Mouse (Mus musculus) limb, embryonic 14.5 days (tissue): Measurements from ENCODE around the gene Gm17402. TPM values are rescaled to one million over a fixed set of nuclear protein-coding genes. Genes with fewer than 3 reads are reported as not detected.

Experiments
- ATAC-seq: fragments of 200-750 bp; cut with Nextera tagmentation; 2 replicates; pipeline ENCODE4 v1.8.0; 2017; ENCODE audit warnings: low read depth, moderate number of reproducible peaks, moderate TSS enrichment; ENCODE audit not compliant: low FRiP score
- DNase-seq: peaks from one replicate; pipeline ENCODE4 v3.0.0-alpha.2; 2015; ENCODE audit warnings: low spot score
- H3K27ac ChIP-seq: fragments of 300-500 bp; sonication (generic); replicated peaks from 2 replicates; pipeline ENCODE4 v1.5.1; 2014; ENCODE audit warnings: low read depth, mild to moderate bottlenecking, low read length, moderate library complexity, mixed read lengths
- H3K27me3 ChIP-seq: fragments of 300-500 bp; sonication (generic); 2 replicates; pipeline ENCODE4 v1.6.1; 2014; ENCODE audit warnings: low read length, mixed read lengths; ENCODE audit not compliant: control insufficient read depth, insufficient read depth
- H3K36me3 ChIP-seq: fragments of 300-500 bp; sonication (generic); 2 replicates; pipeline ENCODE4 v1.6.1; 2014; ENCODE audit warnings: mild to moderate bottlenecking, low read length, moderate library complexity, mixed read lengths; ENCODE audit not compliant: control insufficient read depth, insufficient read depth
- H3K4me1 ChIP-seq: fragments of 300-500 bp; sonication (generic); 2 replicates; pipeline ENCODE4 v1.6.1; 2014; ENCODE audit warnings: antibody characterized with exemption, low read length, mixed read lengths; ENCODE audit not compliant: control insufficient read depth, insufficient read depth
- H3K4me2 ChIP-seq: fragments of 300-500 bp; sonication (generic); replicated peaks from 2 replicates; pipeline ENCODE4 v1.6.1; 2014; ENCODE audit warnings: low read depth, mild to moderate bottlenecking, low read length, moderate library complexity; ENCODE audit not compliant: severe bottlenecking
- H3K4me3 ChIP-seq: fragments of 300-500 bp; sonication (generic); replicated peaks from 2 replicates; pipeline ENCODE4 v1.5.1; 2014; ENCODE audit warnings: low read length
- H3K9ac ChIP-seq: fragments of 300-500 bp; sonication (generic); 2 replicates; pipeline ENCODE4 v1.6.1; 2014; ENCODE audit warnings: mild to moderate bottlenecking, low read depth, low read length, moderate library complexity; ENCODE audit not compliant: severe bottlenecking
- H3K9me3 ChIP-seq: fragments of 300-500 bp; sonication (generic); 2 replicates; pipeline ENCODE4 v1.6.1; 2016; ENCODE audit warnings: low read length; ENCODE audit not compliant: control insufficient read depth
- POLR2A ChIP-seq: fragments of 200-500 bp; IDR thresholded peaks from 2 replicates; pipeline ENCODE4 v1.8.0; 2012; ENCODE audit warnings: inconsistent platforms, mild to moderate bottlenecking, moderate library complexity, borderline replicate concordance; ENCODE audit not compliant: insufficient read depth, insufficient read length; ENCODE audit errors: extremely low read depth
- WGBS: fragments of 180-500 bp; shearing (Covaris S2); extraction: QIAGEN DNeasy Blood & Tissue Kit; methylation state at CpG from one replicate; pipeline ENCODE4 v1.1.7; 2014; 5-methylcytosine and 5-hydroxymethylcytosine counted together
- polyA plus RNA-seq, 2 experiments: library from polyadenylated mRNA; depleted of rRNA in 1 of 2; stranded (reverse) in 1 of 2; unstranded in 1 of 2; fragments of >200 nt; fragmentation: Nextera tagmentation in 1 of 2; extraction: Ambion mirVana in 1 of 2; gene quantifications; 2 replicates each; pipeline versions ENCODE4 v1.2.1 to v1.2.3; 2012 to 2014

Gm17402 gene
- polyA plus RNA-seq (2012; rRNA removed), result not detected in 2 replicates
- not detected in 2 replicates for polyA plus RNA-seq (2014; fragmentation: Nextera tagmentation; extraction: Ambion mirVana)

- ATAC-seq, result no peak
- H3K4me2 ChIP-seq, result peak within 1 kb of the TSS; percentile 80
- H3K4me1 ChIP-seq, result no peaks in the 10 kb centered on the region
- TF ChIP-seq POLR2A, result no peak
- H3K9me3 ChIP-seq, result no peaks in the 10 kb centered on the region
- H3K4me3 ChIP-seq, result peak within 1 kb of the TSS; percentile 57
- H3K27ac ChIP-seq, result no peak within 1 kb of the TSS
- 64% methylated on average over 3 of the region's 3 CpGs for WGBS
- DNase-seq, result no peak
- no peaks in the 10 kb centered on the region for H3K36me3 ChIP-seq
- H3K27me3 ChIP-seq, result peaks cover 8% of the 10 kb centered on the region
- H3K9ac ChIP-seq, result peak within 1 kb of the TSS; percentile 55
These were observed at the start of gene Gm17402 for GRCm38 (mm10) chr3:67375063-67375462. Gene Gm17402 (minus strand): TSS chr3:67375163.

DNA sequence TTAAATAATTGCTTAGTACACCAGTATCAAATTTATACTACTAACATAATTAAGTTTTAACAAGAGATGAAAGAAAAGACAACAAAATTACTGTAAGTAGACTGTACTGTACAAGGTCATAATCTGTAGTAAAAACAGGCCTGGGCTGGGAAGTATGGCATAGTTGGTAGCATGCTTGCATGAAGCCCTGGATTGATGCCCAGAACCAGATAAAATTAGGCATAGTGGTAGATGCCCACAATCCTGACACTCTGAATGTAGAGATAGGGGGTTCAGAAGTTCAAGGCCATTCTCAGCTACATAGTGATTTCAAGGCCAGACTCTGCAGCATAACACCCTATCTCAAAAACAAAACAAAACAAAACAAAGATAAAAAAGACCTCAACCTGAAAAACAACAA lies 3.3 kb upstream of the Gm17402 start:
- no peak for TF ChIP-seq POLR2A
- ATAC-seq (no peak), DNase-seq (no peak)
- no peaks in the 10 kb centered on the region for H3K4me1 ChIP-seq
- peaks cover 8% of the 10 kb centered on the region for H3K27me3 ChIP-seq
- H3K4me2 ChIP-seq, result no peak overlapping the region
- H3K9ac ChIP-seq, result no peak overlapping the region
- H3K9me3 ChIP-seq, result no peaks in the 10 kb centered on the region
- H3K4me3 ChIP-seq, result no peak overlapping the region
- no peak overlapping the region for H3K27ac ChIP-seq
- H3K36me3 ChIP-seq, result no peaks in the 10 kb centered on the region

GRCm38 (mm10) chr3:67374360-67374778 lies 594 bp downstream of the Gm17402 start:
- H3K4me1 ChIP-seq, result no peaks in the 10 kb centered on the region
- no peaks in the 10 kb centered on the region for H3K9me3 ChIP-seq
- peak overlapping the region; percentile 55 for H3K9ac ChIP-seq
- no peak for TF ChIP-seq POLR2A
- no peaks in the 10 kb centered on the region for H3K36me3 ChIP-seq
- peak overlapping the region; percentile 57 for H3K4me3 ChIP-seq
- H3K4me2 ChIP-seq, result peak overlapping the region; percentile 80
- peaks cover 8% of the 10 kb centered on the region for H3K27me3 ChIP-seq
- WGBS, result 34% methylated on average over 7 of the region's 7 CpGs
- ATAC-seq, result no peak
- no peak overlapping the region for H3K27ac ChIP-seq
- no peak for DNase-seq

DNA sequence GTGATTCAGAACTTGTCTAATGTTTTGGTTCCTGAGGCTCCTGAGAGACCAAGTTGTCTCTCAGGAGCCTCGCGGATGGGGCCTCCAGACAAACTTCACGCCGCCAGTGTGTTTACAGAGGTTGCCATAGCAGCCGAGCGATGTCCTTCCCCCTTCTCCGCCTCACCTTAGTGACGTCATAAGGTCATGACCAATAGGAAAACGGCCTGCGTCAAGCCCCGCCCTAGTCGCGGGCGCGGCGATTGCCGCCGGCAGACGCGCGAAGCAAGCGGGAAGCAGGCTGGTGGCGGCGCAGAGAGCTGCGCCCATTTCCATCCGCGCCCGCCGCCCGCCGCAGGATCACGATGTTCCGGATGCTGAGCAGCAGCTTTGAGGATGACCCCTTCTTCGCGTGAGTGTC lies 1.1 kb downstream of the Gm17402 start, which contains the start of gene Mlf1:
TSS of gene Mlf1 (plus strand) at position 226 of the 400 bp plus-strand sequence.
- H3K27me3 ChIP-seq, result peaks cover 8% of the 10 kb centered on the region
- no peaks in the 10 kb centered on the region for H3K36me3 ChIP-seq
- ATAC-seq (peak; percentile 98), DNase-seq (peak; percentile 93)
- no peaks in the 10 kb centered on the region for H3K4me1 ChIP-seq
- H3K4me2 ChIP-seq, result peak within 1 kb of the TSS; percentile 80
- H3K9me3 ChIP-seq, result no peaks in the 10 kb centered on the region
- peak within 1 kb of the TSS; percentile 55 for H3K9ac ChIP-seq
- no peak within 1 kb of the TSS for H3K27ac ChIP-seq
- TF ChIP-seq POLR2A, result no peak
- WGBS, result under 1% methylated on average over 35 of the region's 35 CpGs
- peak within 1 kb of the TSS; percentile 57 for H3K4me3 ChIP-seq

GRCm38 (mm10) chr3:67372781-67373180 lies 2.2 kb downstream of the Gm17402 start:
- Histone ChIP-seq H3K9me3 (no peaks in the 10 kb centered on the region), H3K4me2 (no peak overlapping the region), H3K4me1 (no peaks in the 10 kb centered on the region), H3K27ac (no peak overlapping the region), H3K9ac (no peak overlapping the region), H3K4me3 (no peak overlapping the region), H3K36me3 (no peaks in the 10 kb centered on the region), H3K27me3 (peaks cover 8% of the 10 kb centered on the region)
- 57% methylated on average over 5 of the region's 5 CpGs for WGBS
- DNase-seq (no peak), ATAC-seq (no peak)
- no peak for TF ChIP-seq POLR2A

DNA sequence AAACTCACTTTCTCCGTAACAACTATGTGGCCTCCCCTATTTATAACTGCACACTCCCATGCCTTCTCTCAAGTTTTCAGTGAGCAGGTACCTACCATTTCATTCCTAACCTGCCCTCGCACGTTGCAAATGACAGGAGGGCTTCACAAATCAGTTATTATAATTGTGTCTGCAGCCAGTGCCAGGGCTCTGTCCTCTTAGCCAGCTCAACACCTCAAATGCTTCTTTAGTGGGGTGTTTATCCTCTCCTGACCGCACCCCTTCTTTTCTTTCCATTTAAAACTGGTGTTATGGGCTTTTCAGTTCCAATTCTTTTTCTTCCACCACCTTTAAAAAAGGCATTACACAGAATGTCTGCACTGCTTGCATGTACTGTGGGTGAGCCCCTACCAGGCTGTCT lies 2.8 kb downstream of the Gm17402 start:
- no peak overlapping the region for H3K9ac ChIP-seq
- no peaks in the 10 kb centered on the region for H3K36me3 ChIP-seq
- WGBS, result 68% methylated on average over 4 of the region's 4 CpGs
- H3K27ac ChIP-seq, result no peak overlapping the region
- no peak for TF ChIP-seq POLR2A
- peaks cover 8% of the 10 kb centered on the region for H3K27me3 ChIP-seq
- H3K4me1 ChIP-seq, result no peaks in the 10 kb centered on the region
- DNase-seq, result no peak
- H3K9me3 ChIP-seq, result no peaks in the 10 kb centered on the region
- H3K4me3 ChIP-seq, result no peak overlapping the region
- H3K4me2 ChIP-seq, result no peak overlapping the region
- ATAC-seq, result no peak
